Mouse (Mus musculus): ENCODE data around the gene Cnnm3. TPM values are rescaled to one million over a fixed set of nuclear protein-coding genes. Genes with fewer than 3 reads are reported as not detected.

Gene Cnnm3
- polyA plus RNA-seq, 1 experiment = 10.2 TPM

GRCm38 (mm10) chr1:36542925-36543324 lies 31.3 kb downstream of the Cnnm3 start:
- no peak overlapping the region for H3K4me3 ChIP-seq
- H3K27me3 ChIP-seq (ENCODE audit: control insufficient read depth, insufficient read depth, insufficient read length) = no peaks in the 10 kb centered on the region
- peak in 1 of 3 experiments; percentile 66 for TF ChIP-seq MYOD1 (IDR thresholded peaks at IDR 0.05; ENCODE audit: control insufficient read depth in 1 of 3, insufficient read length in 2 of 3, low read depth in 2 of 3)
- no peak for TF ChIP-seq E2F4 (IDR thresholded peaks at IDR 0.05; ENCODE audit: insufficient read depth)
- TF ChIP-seq POLR2A (IDR thresholded peaks at IDR 0.05; ENCODE audit: insufficient read length, low read depth) = no peak
- TF ChIP-seq REST (IDR thresholded peaks at IDR 0.05; ENCODE audit: insufficient read depth, insufficient read length) = no peak
- no peak for TF ChIP-seq USF1 (IDR thresholded peaks at IDR 0.05; ENCODE audit: low read depth)
- TF ChIP-seq MAX (IDR thresholded peaks at IDR 0.05; ENCODE audit: low read depth) = no peak
- no peak for TF ChIP-seq SRF (IDR thresholded peaks at IDR 0.05; ENCODE audit: control insufficient read depth, insufficient read length, low read depth)
- TF ChIP-seq TCF12 (IDR thresholded peaks at IDR 0.05; ENCODE audit: insufficient read depth, poor library complexity, severe bottlenecking) = no peak
- TF ChIP-seq MYOG (IDR thresholded peaks at IDR 0.05; ENCODE audit: control insufficient read depth in 1 of 3, insufficient read depth in 1 of 3, insufficient read length in 2 of 3, low read depth in 2 of 3) = peak in 2 of 3 experiments; percentile 41 to 51
- no peak overlapping the region for H3K4me2 ChIP-seq (ENCODE audit: low read depth)
- no peaks in the 10 kb centered on the region for H3K36me3 ChIP-seq (ENCODE audit: control insufficient read depth, insufficient read depth)
- H3K79me2 ChIP-seq (ENCODE audit: control insufficient read depth, insufficient read depth) = peaks cover 15% of the 10 kb centered on the region
- no peak overlapping the region for H3ac ChIP-seq (ENCODE audit: control insufficient read depth, insufficient read length)

GRCm38 (mm10) chr1:36545382-36545781 lies 33.7 kb downstream of the Cnnm3 start:
- TF ChIP-seq MAX (IDR thresholded peaks at IDR 0.05; ENCODE audit: low read depth) = no peak
- TF ChIP-seq POLR2A (IDR thresholded peaks at IDR 0.05; ENCODE audit: insufficient read length, low read depth) = no peak
- TF ChIP-seq CEBPB (IDR thresholded peaks at IDR 0.05; ENCODE audit: insufficient read depth, poor library complexity, severe bottlenecking) = no peak
- TF ChIP-seq TCF12 (IDR thresholded peaks at IDR 0.05; ENCODE audit: insufficient read depth, poor library complexity, severe bottlenecking) = no peak
- TF ChIP-seq MYOG (IDR thresholded peaks at IDR 0.05; ENCODE audit: control insufficient read depth in 1 of 3, insufficient read depth in 1 of 3, insufficient read length in 2 of 3, low read depth in 2 of 3) = no peak
- TF ChIP-seq E2F4 (IDR thresholded peaks at IDR 0.05; ENCODE audit: insufficient read depth) = no peak
- TF ChIP-seq SRF (IDR thresholded peaks at IDR 0.05; ENCODE audit: control insufficient read depth, insufficient read length, low read depth) = no peak
- no peak for TF ChIP-seq TCF3 (IDR thresholded peaks at IDR 0.05; ENCODE audit: insufficient read length, low read depth)
- no peak for TF ChIP-seq POLR2AphosphoS2 (IDR thresholded peaks at IDR 0.05; ENCODE audit: insufficient read length, low read depth)
- no peak for TF ChIP-seq USF1 (IDR thresholded peaks at IDR 0.05; ENCODE audit: low read depth)
- TF ChIP-seq REST (IDR thresholded peaks at IDR 0.05; ENCODE audit: insufficient read depth, insufficient read length) = no peak
- no peak for TF ChIP-seq MYOD1 (IDR thresholded peaks at IDR 0.05; ENCODE audit: control insufficient read depth in 1 of 3, insufficient read length in 2 of 3, low read depth in 2 of 3)
- Histone ChIP-seq H3K79me2 (ENCODE audit: control insufficient read depth, insufficient read depth) (peaks cover 15% of the 10 kb centered on the region), H3K4me2 (ENCODE audit: low read depth) (peak overlapping the region; percentile 27), H3K4me3 (peak overlapping the region; percentile 37), H3K27me3 (ENCODE audit: control insufficient read depth, insufficient read depth, insufficient read length) (no peaks in the 10 kb centered on the region), H3K36me3 (ENCODE audit: control insufficient read depth, insufficient read depth) (peaks cover 12% of the 10 kb centered on the region), H3ac (ENCODE audit: control insufficient read depth, insufficient read length) (no peak overlapping the region)

- Histone ChIP-seq H3K4me2 (ENCODE audit: low read depth) (peak overlapping the region; percentile 70), H3K36me3 (ENCODE audit: control insufficient read depth, insufficient read depth) (peaks cover 17% of the 10 kb centered on the region), H3ac (ENCODE audit: control insufficient read depth, insufficient read length) (peak overlapping the region; percentile 39), H3K4me3 (peak overlapping the region; percentile 37), H3K79me2 (ENCODE audit: control insufficient read depth, insufficient read depth) (peaks cover 19% of the 10 kb centered on the region), H3K27me3 (ENCODE audit: control insufficient read depth, insufficient read depth, insufficient read length) (no peaks in the 10 kb centered on the region)
- TF ChIP-seq CEBPB (IDR thresholded peaks at IDR 0.05; ENCODE audit: insufficient read depth, poor library complexity, severe bottlenecking) (no peak), TCF3 (IDR thresholded peaks at IDR 0.05; ENCODE audit: insufficient read length, low read depth) (no peak), MAX (IDR thresholded peaks at IDR 0.05; ENCODE audit: low read depth) (no peak), SRF (IDR thresholded peaks at IDR 0.05; ENCODE audit: control insufficient read depth, insufficient read length, low read depth) (no peak), REST (IDR thresholded peaks at IDR 0.05; ENCODE audit: insufficient read depth, insufficient read length) (no peak), USF1 (IDR thresholded peaks at IDR 0.05; ENCODE audit: low read depth) (no peak), E2F4 (IDR thresholded peaks at IDR 0.05; ENCODE audit: insufficient read depth) (no peak), MYOD1 (IDR thresholded peaks at IDR 0.05; ENCODE audit: control insufficient read depth in 1 of 3, insufficient read length in 2 of 3, low read depth in 2 of 3) (no peak), POLR2AphosphoS2 (IDR thresholded peaks at IDR 0.05; ENCODE audit: insufficient read length, low read depth) (no peak), TCF12 (IDR thresholded peaks at IDR 0.05; ENCODE audit: insufficient read depth, poor library complexity, severe bottlenecking) (no peak), POLR2A (IDR thresholded peaks at IDR 0.05; ENCODE audit: insufficient read length, low read depth) (no peak), MYOG (IDR thresholded peaks at IDR 0.05; ENCODE audit: control insufficient read depth in 1 of 3, insufficient read depth in 1 of 3, insufficient read length in 2 of 3, low read depth in 2 of 3) (no peak)
Observed at GRCm38 (mm10) chr1:36545845-36546600, 34.4 kb downstream of the Cnnm3 start.

GRCm38 (mm10) chr1:36546888-36547471 lies 35.3 kb downstream of the Cnnm3 start, which contains the start of gene Ankrd39:
TSS of gene Ankrd39 (minus strand) at chr1:36547445.
- Histone ChIP-seq H3ac (ENCODE audit: control insufficient read depth, insufficient read length) (peak within 1 kb of the TSS; percentile 39), H3K4me3 (peak within 1 kb of the TSS; percentile 37), H3K36me3 (ENCODE audit: control insufficient read depth, insufficient read depth) (peaks cover 27% of the 10 kb centered on the region), H3K79me2 (ENCODE audit: control insufficient read depth, insufficient read depth) (peaks cover 20% of the 10 kb centered on the region), H3K4me2 (ENCODE audit: low read depth) (peak within 1 kb of the TSS; percentile 70), H3K27me3 (ENCODE audit: control insufficient read depth, insufficient read depth, insufficient read length) (no peaks in the 10 kb centered on the region)
- no peak for TF ChIP-seq E2F4 (IDR thresholded peaks at IDR 0.05; ENCODE audit: insufficient read depth)
- no peak for TF ChIP-seq CEBPB (IDR thresholded peaks at IDR 0.05; ENCODE audit: insufficient read depth, poor library complexity, severe bottlenecking)
- TF ChIP-seq POLR2A (IDR thresholded peaks at IDR 0.05; ENCODE audit: insufficient read length, low read depth) = peak; percentile 76
- TF ChIP-seq REST (IDR thresholded peaks at IDR 0.05; ENCODE audit: insufficient read depth, insufficient read length) = no peak
- no peak for TF ChIP-seq MYOD1 (IDR thresholded peaks at IDR 0.05; ENCODE audit: control insufficient read depth in 1 of 3, insufficient read length in 2 of 3, low read depth in 2 of 3)
- TF ChIP-seq SRF (IDR thresholded peaks at IDR 0.05; ENCODE audit: control insufficient read depth, insufficient read length, low read depth) = peak; percentile 71
- TF ChIP-seq TCF3 (IDR thresholded peaks at IDR 0.05; ENCODE audit: insufficient read length, low read depth) = no peak
- peak; percentile 53 for TF ChIP-seq POLR2AphosphoS2 (IDR thresholded peaks at IDR 0.05; ENCODE audit: insufficient read length, low read depth)

Measured in myocyte (in vitro differentiated cells).